Mouse (Mus musculus) lung, adult 18-20 months (tissue): ENCODE measurements at regions not wholly inside any gene's neighbourhood (a gene's known extent, or its start where the extent isn't known, plus 50 kb on each side); places are given as distances from the start of the nearest gene placed in this dataset.

Experiments
- DNase-seq, 2 experiments: peaks; one replicate each; pipeline ENCODE4 v3.0.0; 2022; ENCODE audit warnings: mixed read lengths in 2 of 2

GRCm38 (mm10) chr1:73097645-73098440 is 82.1 kb upstream of the Tnp1 start:
- no peak for DNase-seq

DNA sequence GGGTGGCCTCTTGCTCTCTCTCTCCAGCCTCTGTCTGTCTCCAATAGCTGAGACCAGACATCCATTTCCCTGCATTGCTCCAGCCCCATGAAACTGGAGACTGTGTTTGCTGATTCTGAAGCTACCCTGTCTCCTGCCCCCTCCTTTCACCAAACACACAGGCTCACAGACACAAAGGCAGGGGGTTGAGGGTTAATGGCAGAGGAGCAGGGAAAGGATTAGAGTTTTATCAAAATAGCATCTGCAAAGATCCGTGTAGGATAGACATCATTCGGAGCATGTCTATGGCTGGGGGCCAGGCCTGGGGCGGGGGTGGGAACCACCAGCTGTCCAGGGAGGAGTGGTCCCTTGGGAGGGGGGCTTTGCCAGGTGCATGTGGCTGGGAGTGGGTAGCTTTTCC is 73.9 kb upstream of the Tnp1 start:
- DNase-seq = no peak

DNA sequence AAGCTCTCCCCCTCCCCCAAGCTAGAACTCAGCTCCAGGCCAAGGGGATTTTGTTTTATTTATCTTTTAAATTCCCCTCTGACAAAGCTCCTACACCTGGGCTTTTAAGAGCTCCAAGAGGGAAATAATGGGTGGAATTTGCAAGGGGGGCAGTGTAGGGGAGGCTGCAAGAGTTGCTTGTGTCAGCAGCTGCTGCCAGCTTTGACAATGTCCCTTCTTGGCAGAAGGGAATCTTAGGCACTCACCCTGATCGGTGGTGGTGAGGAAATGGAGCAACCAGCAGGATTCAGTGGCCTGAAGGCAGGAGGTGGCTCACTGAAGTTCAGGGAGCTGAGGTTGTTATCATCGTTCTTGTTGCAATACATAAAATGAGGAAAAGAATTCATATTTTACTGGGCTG is 72.8 kb upstream of the Tnp1 start:
- no peak for DNase-seq

- DNase-seq = no peak
These were observed 69.2 kb upstream of the Tnp1 start for GRCm38 (mm10) chr1:73084946-73085345.

- no peak for DNase-seq
These were observed 67.7 kb upstream of the Tnp1 start for GRCm38 (mm10) chr1:73083396-73083795.

- no peak for DNase-seq
These were observed 63.8 kb upstream of the Tnp1 start for GRCm38 (mm10) chr1:73079518-73079917.

- DNase-seq = no peak
These were observed 61.4 kb upstream of the Tnp1 start for GRCm38 (mm10) chr1:73077156-73077555.

GRCm38 (mm10) chr1:73075699-73076373 is 60.1 kb upstream of the Tnp1 start:
- no peak for DNase-seq

DNA sequence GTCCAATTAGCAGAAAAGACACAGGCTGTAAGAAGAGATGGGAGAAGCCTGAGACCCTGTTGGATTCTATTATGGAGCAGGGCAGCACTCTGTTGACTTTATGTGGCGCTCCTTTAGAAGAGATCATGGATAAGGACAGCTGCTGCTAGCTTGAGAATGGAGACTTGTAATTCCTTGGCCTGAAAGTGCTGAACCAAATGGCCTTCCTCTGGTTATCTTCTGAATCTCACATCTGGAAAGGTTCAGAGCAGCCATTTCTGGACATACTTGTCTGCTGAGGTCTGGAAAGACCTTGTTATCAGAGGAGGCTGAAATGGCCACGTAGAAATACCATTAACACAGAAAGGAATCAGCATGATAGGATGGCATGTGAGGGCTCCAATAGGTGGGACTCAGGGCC is 59.5 kb upstream of the Tnp1 start:
- no peak for DNase-seq

DNA sequence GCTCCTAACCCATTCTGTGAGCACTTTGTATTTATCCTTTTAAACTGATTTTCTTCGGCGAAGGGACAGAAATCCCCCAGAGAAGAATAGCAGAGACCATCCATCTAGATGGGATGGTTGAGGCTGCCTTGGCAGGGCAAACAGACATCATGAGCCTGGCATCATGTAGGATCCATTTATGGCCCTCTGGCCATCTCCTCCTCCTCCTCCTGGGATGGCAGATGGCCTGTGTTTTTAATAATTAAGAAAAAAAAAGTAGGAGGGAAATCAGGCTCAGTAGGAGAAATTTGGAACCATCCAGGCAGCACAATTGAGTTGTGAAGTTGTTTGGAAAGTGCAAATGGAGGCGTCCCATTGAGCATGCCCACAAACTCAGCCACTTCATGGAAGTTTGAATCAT is 58.8 kb upstream of the Tnp1 start:
- no peak for DNase-seq

- DNase-seq = no peak
These were observed 56.7 kb upstream of the Tnp1 start for GRCm38 (mm10) chr1:73072237-73072904.

- DNase-seq = no peak
These were observed 54.4 kb upstream of the Tnp1 start for GRCm38 (mm10) chr1:73070126-73070525.
